Mouse (Mus musculus) hindbrain, embryonic 16.5 days (tissue): ENCODE results near the gene Robo1. TPM values are rescaled to one million over a fixed set of nuclear protein-coding genes. Genes with fewer than 3 reads are reported as not detected.
"Not testable (repeated sequence)": the region's sequence is repeated elsewhere in the genome, so short reads cannot be mapped to it uniquely, and the experiment has no call there.

Experiments
- ATAC-seq: fragments of 200-750 bp; cut with Nextera tagmentation; 2 replicates; pipeline ENCODE4 v1.8.0; 2017; ENCODE audit warnings: moderate TSS enrichment, moderate library complexity
- H3K27ac ChIP-seq: fragments of 300-500 bp; sonication (generic); 2 replicates; pipeline ENCODE4 v1.5.1; 2014; ENCODE audit warnings: low read depth, mild to moderate bottlenecking, control low read depth, low read length, moderate library complexity
- H3K27me3 ChIP-seq: fragments of 300-500 bp; sonication (generic); replicated peaks from 2 replicates; pipeline ENCODE4 v1.6.1; 2014; ENCODE audit warnings: low read length; ENCODE audit not compliant: control insufficient read depth, insufficient read depth
- H3K36me3 ChIP-seq: fragments of 300-500 bp; sonication (generic); 2 replicates; pipeline ENCODE4 v1.6.1; 2014; ENCODE audit warnings: mild to moderate bottlenecking, low read length, moderate library complexity, mixed read lengths; ENCODE audit not compliant: control insufficient read depth, insufficient read depth
- H3K4me1 ChIP-seq: fragments of 300-500 bp; sonication (generic); 2 replicates; pipeline ENCODE4 v1.6.1; 2014; ENCODE audit warnings: low read depth, low read length; ENCODE audit not compliant: control insufficient read depth, insufficient read depth
- H3K4me2 ChIP-seq: fragments of 300-500 bp; sonication (generic); 2 replicates; pipeline ENCODE4 v1.6.1; 2014; ENCODE audit warnings: mild to moderate bottlenecking, low read length, control low read depth, moderate library complexity
- H3K4me3 ChIP-seq: fragments of 300-500 bp; sonication (generic); 2 replicates; pipeline ENCODE4 v1.5.1; 2014; ENCODE audit warnings: mild to moderate bottlenecking, low read length, control low read depth, moderate library complexity
- H3K9ac ChIP-seq: fragments of 300-500 bp; sonication (generic); 2 replicates; pipeline ENCODE4 v1.6.1; 2014; ENCODE audit warnings: low read depth, mild to moderate bottlenecking, control low read depth, low read length, moderate library complexity
- H3K9me3 ChIP-seq: fragments of 300-500 bp; sonication (generic); 2 replicates; pipeline ENCODE4 v1.6.1; 2014; ENCODE audit warnings: mild to moderate bottlenecking, low read length, moderate library complexity; ENCODE audit not compliant: control insufficient read depth
- WGBS: fragments of 180-500 bp; shearing (Covaris S2); extraction: QIAGEN DNeasy Blood & Tissue Kit; methylation state at CpG from one replicate; pipeline ENCODE4 v1.1.7; 2014; 5-methylcytosine and 5-hydroxymethylcytosine counted together
- polyA plus RNA-seq: library from polyadenylated mRNA; unstranded; fragments of >200 nt; fragmentation: Nextera tagmentation; extraction: Ambion mirVana; gene quantifications from 2 replicates; pipeline ENCODE4 v1.2.1, GENCODE M21; 2015

The Robo1 gene
- polyA plus RNA-seq, 1 experiment from 2014 or later, result 26.8 TPM

GRCm38 (mm10) chr16:72531337-72531736 lies 223.2 kb downstream of the Robo1 start:
- no peak overlapping the region for H3K4me2 ChIP-seq
- H3K4me1 ChIP-seq, result no peaks in the 10 kb centered on the region
- WGBS, result 41% methylated on average over 2 of the region's 2 CpGs
- no peak for ATAC-seq
- H3K9me3 ChIP-seq, result no peaks in the 10 kb centered on the region
- no peak overlapping the region for H3K9ac ChIP-seq
- H3K4me3 ChIP-seq, result no peak overlapping the region
- H3K27ac ChIP-seq, result no peak overlapping the region
- no peaks in the 10 kb centered on the region for H3K36me3 ChIP-seq
- H3K27me3 ChIP-seq, result no peaks in the 10 kb centered on the region

- 90% methylated on average over 4 of the region's 4 CpGs for whole genome bisulfite sequencing
- H3K4me1 ChIP-seq, result no peaks in the 10 kb centered on the region
Observed at GRCm38 (mm10) chr16:72533900-72534571, 225.9 kb downstream of the Robo1 start.

GRCm38 (mm10) chr16:72538171-72538570 lies 230.1 kb downstream of the Robo1 start:
- 74% methylated on average over 3 of the region's 3 CpGs for WGBS
- no peak overlapping the region for H3K4me2 ChIP-seq
- no peak overlapping the region for H3K27ac ChIP-seq
- no peaks in the 10 kb centered on the region for H3K9me3 ChIP-seq
- no peaks in the 10 kb centered on the region for H3K27me3 ChIP-seq
- no peak overlapping the region for H3K9ac ChIP-seq
- no peak overlapping the region for H3K4me3 ChIP-seq
- H3K36me3 ChIP-seq, result no peaks in the 10 kb centered on the region
- no peaks in the 10 kb centered on the region for H3K4me1 ChIP-seq
- no peak for ATAC-seq

More at GRCm38 (mm10) chr16:72533900-72534571, 225.9 kb downstream of the Robo1 start:
- no peak for ATAC-seq
- Histone ChIP-seq H3K4me3 (no peak overlapping the region), H3K27ac (no peak overlapping the region), H3K27me3 (no peaks in the 10 kb centered on the region), H3K9ac (no peak overlapping the region), H3K4me2 (no peak overlapping the region), H3K9me3 (no peaks in the 10 kb centered on the region), H3K36me3 (no peaks in the 10 kb centered on the region)

- no peaks in the 10 kb centered on the region for H3K4me1 ChIP-seq
- H3K4me2 ChIP-seq, result no peak overlapping the region
- WGBS, result 59% methylated on average over 3 of the region's 3 CpGs
- H3K4me3 ChIP-seq, result no peak overlapping the region
- H3K9ac ChIP-seq, result no peak overlapping the region
- no peaks in the 10 kb centered on the region for H3K9me3 ChIP-seq
- H3K27me3 ChIP-seq, result no peaks in the 10 kb centered on the region
- H3K27ac ChIP-seq, result no peak overlapping the region
- ATAC-seq, result no peak
- H3K36me3 ChIP-seq, result no peaks in the 10 kb centered on the region
Observed at GRCm38 (mm10) chr16:72543928-72544327, 235.8 kb downstream of the Robo1 start.

GRCm38 (mm10) chr16:72544950-72545349 lies 236.8 kb downstream of the Robo1 start:
- H3K36me3 ChIP-seq, result no peaks in the 10 kb centered on the region
- no peaks in the 10 kb centered on the region for H3K9me3 ChIP-seq
- no peaks in the 10 kb centered on the region for H3K4me1 ChIP-seq
- H3K9ac ChIP-seq, result no peak overlapping the region
- H3K27me3 ChIP-seq, result no peaks in the 10 kb centered on the region
- 54% methylated on average over 2 of the region's 2 CpGs for WGBS
- no peak overlapping the region for H3K4me3 ChIP-seq
- ATAC-seq, result no peak
- no peak overlapping the region for H3K4me2 ChIP-seq
- H3K27ac ChIP-seq, result no peak overlapping the region

GRCm38 (mm10) chr16:72551672-72552243 lies 243.7 kb downstream of the Robo1 start:
- Histone ChIP-seq H3K9me3 (no peaks in the 10 kb centered on the region), H3K36me3 (no peaks in the 10 kb centered on the region), H3K4me3 (no peak overlapping the region), H3K9ac (no peak overlapping the region), H3K4me2 (no peak overlapping the region), H3K27ac (no peak overlapping the region), H3K4me1 (no peaks in the 10 kb centered on the region), H3K27me3 (no peaks in the 10 kb centered on the region)
- ATAC-seq, result no peak
- 22% methylated on average over 8 of the region's 8 CpGs for WGBS

GRCm38 (mm10) chr16:72553713-72554112 lies 245.6 kb downstream of the Robo1 start:
- Histone ChIP-seq H3K36me3 (no peaks in the 10 kb centered on the region), H3K4me2 (no peak overlapping the region), H3K4me1 (no peaks in the 10 kb centered on the region), H3K27ac (no peak overlapping the region), H3K27me3 (no peaks in the 10 kb centered on the region), H3K9me3 (no peaks in the 10 kb centered on the region), H3K4me3 (no peak overlapping the region), H3K9ac (no peak overlapping the region)
- WGBS, result 12% methylated on average over 5 of the region's 5 CpGs
- ATAC-seq, result no peak

- ATAC-seq, H3K27ac ChIP-seq, H3K4me2 ChIP-seq, H3K4me3 ChIP-seq, H3K4me1 ChIP-seq, H3K9me3 ChIP-seq, H3K9ac ChIP-seq, H3K27me3 ChIP-seq, H3K36me3 ChIP-seq: not testable (repeated sequence)
- WGBS, result 43% methylated on average over 2 of the region's 2 CpGs
Observed at GRCm38 (mm10) chr16:72562149-72562548, 254.0 kb downstream of the Robo1 start.

GRCm38 (mm10) chr16:72563196-72563963 lies 255.3 kb downstream of the Robo1 start:
- no peaks in the 10 kb centered on the region for H3K9me3 ChIP-seq
- H3K36me3 ChIP-seq, result no peaks in the 10 kb centered on the region
- H3K4me2 ChIP-seq, result peak overlapping the region; percentile 35
- H3K27me3 ChIP-seq, result no peaks in the 10 kb centered on the region
- ATAC-seq, result peak; percentile 50; the same call in 1 of the 2 replicates
- 0 out of 2 replicates have a peak overlapping the region, but pooled peaks have one; percentile 1 for H3K9ac ChIP-seq
- 0 out of 2 replicates have a peak overlapping the region, but pooled peaks have one; percentile 44 for H3K27ac ChIP-seq
- H3K4me1 ChIP-seq, result peaks cover 4% of the 10 kb centered on the region; the same call in 1 of the 2 replicates
- WGBS, result 28% methylated on average over 15 of the region's 15 CpGs
- no peak overlapping the region for H3K4me3 ChIP-seq
